Mouse (Mus musculus): ENCODE measurements around the gene Supt16. TPM values are rescaled to one million over a fixed set of nuclear protein-coding genes. Genes with fewer than 3 reads are reported as not detected.
A peak's percentile ranks its signal among the peaks of the same experiment; 100 is the strongest.

Gene Supt16
- polyA plus RNA-seq, 1 experiment = 9.0 TPM

GRCm38 (mm10) chr14:52198141-52198540 is 925 bp upstream of the Supt16 start:
- Histone ChIP-seq H3K4me1 (peaks cover 35% of the 10 kb centered on the region), H3K4me3 (replicated peaks) (peak overlapping the region; percentile 92), H3K9me3 (no peaks in the 10 kb centered on the region), H3K36me3 (replicated peaks; ENCODE audit: low read length) (peaks cover 53% of the 10 kb centered on the region), H3K27me3 (replicated peaks) (no peaks in the 10 kb centered on the region)
- TF ChIP-seq FLI1 (IDR thresholded peaks at IDR 0.05; ENCODE audit: low read length) (no peak), GATA1 (IDR thresholded peaks at IDR 0.05; ENCODE audit: borderline replicate concordance, low read length) (no peak)

DNA sequence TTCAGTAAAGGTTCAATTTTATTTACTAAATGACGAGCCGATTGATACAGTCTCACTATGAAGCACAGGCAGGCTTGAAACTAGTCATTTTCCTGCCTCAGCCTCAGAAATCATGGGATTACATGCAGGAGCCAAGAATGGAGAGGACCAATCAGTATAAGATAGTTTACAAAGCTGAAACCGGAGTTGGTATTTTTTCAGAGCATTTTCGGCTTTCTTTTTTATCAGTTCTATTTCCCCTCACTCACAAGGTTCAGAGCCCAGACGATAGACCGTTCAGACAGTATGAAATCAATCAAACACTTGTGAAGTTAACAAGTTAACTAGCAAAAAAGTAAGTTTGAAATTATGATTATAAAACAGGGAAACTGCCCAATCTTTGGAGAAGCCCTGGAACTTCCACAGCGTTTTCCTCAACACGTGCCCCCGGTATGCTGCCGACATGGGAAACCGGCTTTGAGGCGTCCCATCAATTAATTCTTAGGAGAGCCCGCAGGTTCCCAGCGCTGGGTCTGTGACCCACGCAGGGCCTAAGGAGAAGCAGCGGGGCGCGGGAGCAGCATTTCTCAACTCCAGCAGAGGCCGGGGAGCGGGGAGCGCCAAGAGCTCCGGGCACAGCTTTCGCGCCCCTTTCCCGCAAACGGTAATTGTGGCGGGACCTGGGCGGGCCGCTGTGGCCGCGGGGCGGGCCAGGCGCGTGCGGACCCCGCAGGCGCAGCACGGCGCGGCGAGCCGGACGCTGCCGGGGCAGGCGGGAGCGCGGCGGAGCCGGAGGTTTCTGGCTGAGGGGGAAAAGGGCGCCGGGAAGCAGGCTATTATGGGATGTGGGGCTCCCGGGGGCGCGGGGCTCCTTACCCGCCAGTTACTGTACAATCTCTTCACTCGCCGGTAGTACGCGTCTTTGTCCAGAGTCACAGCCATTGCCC is 723 bp downstream of the Supt16 start:
- Histone ChIP-seq H3K4me3 (replicated peaks) (peak overlapping the region; percentile 92), H3K9me3 (no peaks in the 10 kb centered on the region), H3K36me3 (replicated peaks; ENCODE audit: low read length) (peaks cover 43% of the 10 kb centered on the region), H3K4me1 (peaks cover 51% of the 10 kb centered on the region), H3K27me3 (replicated peaks) (no peaks in the 10 kb centered on the region)
- TF ChIP-seq FLI1 (IDR thresholded peaks at IDR 0.05; ENCODE audit: low read length) (no peak), GATA1 (IDR thresholded peaks at IDR 0.05; ENCODE audit: borderline replicate concordance, low read length) (no peak)

GRCm38 (mm10) chr14:52195691-52196090 is 1.5 kb downstream of the Supt16 start:
- no peak for TF ChIP-seq GATA1 (IDR thresholded peaks at IDR 0.05; ENCODE audit: borderline replicate concordance, low read length)
- TF ChIP-seq FLI1 (IDR thresholded peaks at IDR 0.05; ENCODE audit: low read length) = no peak
- peaks cover 35% of the 10 kb centered on the region for H3K36me3 ChIP-seq (replicated peaks; ENCODE audit: low read length)
- peaks cover 59% of the 10 kb centered on the region for H3K4me1 ChIP-seq
- H3K9me3 ChIP-seq = no peaks in the 10 kb centered on the region
- H3K27me3 ChIP-seq (replicated peaks) = no peaks in the 10 kb centered on the region
- peak overlapping the region; percentile 92 for H3K4me3 ChIP-seq (replicated peaks)

DNA sequence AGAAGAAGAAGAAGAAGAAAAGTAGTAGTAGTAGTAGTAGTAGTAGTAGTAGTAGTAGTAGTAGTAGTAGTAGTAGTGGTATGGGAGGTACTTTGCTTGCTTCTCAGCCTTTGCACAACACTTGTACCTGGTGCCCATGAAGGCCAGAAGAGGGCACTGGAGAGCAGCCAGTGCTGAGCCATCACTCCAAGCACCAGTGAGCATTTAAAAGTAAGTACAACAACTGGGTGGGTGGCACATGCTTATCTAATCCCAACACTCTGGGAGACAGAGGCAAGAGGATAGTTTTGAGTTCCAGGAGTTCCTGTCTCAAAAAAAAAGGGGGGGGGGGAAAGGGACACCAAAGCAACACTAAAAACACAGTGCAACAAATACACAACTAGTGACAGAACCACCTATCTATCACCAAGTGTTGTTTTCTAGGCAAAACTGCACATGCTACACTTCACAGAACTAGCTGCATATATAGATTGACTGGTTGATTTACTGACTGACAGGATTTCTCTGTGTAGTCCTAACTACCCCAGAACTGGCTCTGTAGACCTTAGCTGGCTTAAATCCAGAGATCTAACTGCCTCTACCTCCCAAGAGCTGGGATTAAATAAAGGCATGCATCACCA is 6.4 kb downstream of the Supt16 start:
- Histone ChIP-seq H3K36me3 (replicated peaks; ENCODE audit: low read length) (peaks cover 12% of the 10 kb centered on the region), H3K4me3 (replicated peaks) (peak overlapping the region; percentile 53), H3K4me1 (peaks cover 60% of the 10 kb centered on the region)

GRCm38 (mm10) chr14:52189519-52189918 is 7.7 kb downstream of the Supt16 start:
- no peaks in the 10 kb centered on the region for H3K27me3 ChIP-seq (replicated peaks)
- H3K4me3 ChIP-seq (replicated peaks) = no peak overlapping the region
- H3K9me3 ChIP-seq = no peaks in the 10 kb centered on the region
- peaks cover 51% of the 10 kb centered on the region for H3K4me1 ChIP-seq
- H3K36me3 ChIP-seq (replicated peaks; ENCODE audit: low read length) = peaks cover 16% of the 10 kb centered on the region
- TF ChIP-seq GATA1 (IDR thresholded peaks at IDR 0.05; ENCODE audit: borderline replicate concordance, low read length) = no peak
- TF ChIP-seq FLI1 (IDR thresholded peaks at IDR 0.05; ENCODE audit: low read length) = no peak

More for the DNA sequence above, 6.4 kb downstream of the Supt16 start:
- Histone ChIP-seq H3K9me3 (no peaks in the 10 kb centered on the region), H3K27me3 (replicated peaks) (no peaks in the 10 kb centered on the region)
- no peak for TF ChIP-seq GATA1 (IDR thresholded peaks at IDR 0.05; ENCODE audit: borderline replicate concordance, low read length)
- no peak for TF ChIP-seq FLI1 (IDR thresholded peaks at IDR 0.05; ENCODE audit: low read length)

GRCm38 (mm10) chr14:52188788-52189187 is 8.4 kb downstream of the Supt16 start:
- H3K4me3 ChIP-seq (replicated peaks) = no peak overlapping the region
- no peaks in the 10 kb centered on the region for H3K9me3 ChIP-seq
- H3K36me3 ChIP-seq (replicated peaks; ENCODE audit: low read length) = peaks cover 21% of the 10 kb centered on the region
- TF ChIP-seq FLI1 (IDR thresholded peaks at IDR 0.05; ENCODE audit: low read length) (no peak), GATA1 (IDR thresholded peaks at IDR 0.05; ENCODE audit: borderline replicate concordance, low read length) (no peak)
- peaks cover 44% of the 10 kb centered on the region for H3K4me1 ChIP-seq
- no peaks in the 10 kb centered on the region for H3K27me3 ChIP-seq (replicated peaks)

DNA sequence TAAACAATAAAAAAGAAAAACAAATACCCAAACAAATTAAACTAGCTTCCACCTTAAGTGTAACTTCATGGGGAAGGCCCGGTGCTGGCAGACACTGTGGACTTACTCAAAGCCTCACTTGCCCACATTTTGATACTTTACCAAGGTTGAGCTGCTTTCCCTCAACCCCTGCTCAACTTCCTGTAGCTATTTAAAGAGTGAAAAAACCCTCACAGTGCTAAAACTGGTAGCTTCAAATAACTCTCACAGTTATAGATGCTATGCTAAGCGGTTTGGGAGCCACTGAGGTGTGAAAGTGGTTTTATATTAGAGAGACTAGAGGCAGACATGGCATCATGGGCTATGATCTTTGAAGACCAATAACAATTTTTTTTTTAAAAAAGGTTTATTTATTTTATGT is 30.6 kb downstream of the Supt16 start:
- H3K4me3 ChIP-seq (replicated peaks) = no peak overlapping the region
- H3K4me1 ChIP-seq = peaks cover 5% of the 10 kb centered on the region; the same call in 1 of the 2 replicates
- H3K9me3 ChIP-seq = no peaks in the 10 kb centered on the region
- TF ChIP-seq GATA1 (IDR thresholded peaks at IDR 0.05; ENCODE audit: borderline replicate concordance, low read length) (no peak), FLI1 (IDR thresholded peaks at IDR 0.05; ENCODE audit: low read length) (no peak)
- H3K36me3 ChIP-seq (replicated peaks; ENCODE audit: low read length) = peaks cover 79% of the 10 kb centered on the region
- no peaks in the 10 kb centered on the region for H3K27me3 ChIP-seq (replicated peaks)

- TF ChIP-seq GATA1 (IDR thresholded peaks at IDR 0.05; ENCODE audit: borderline replicate concordance, low read length) (no peak), FLI1 (IDR thresholded peaks at IDR 0.05; ENCODE audit: low read length) (no peak)
- no peak overlapping the region for H3K4me3 ChIP-seq (replicated peaks)
- H3K27me3 ChIP-seq (replicated peaks) = no peaks in the 10 kb centered on the region
- peaks cover 16% of the 10 kb centered on the region for H3K4me1 ChIP-seq
- H3K36me3 ChIP-seq (replicated peaks; ENCODE audit: low read length) = peaks cover 74% of the 10 kb centered on the region
- H3K9me3 ChIP-seq = no peaks in the 10 kb centered on the region
Measured at GRCm38 (mm10) chr14:52160911-52161310, 36.3 kb downstream of the Supt16 start.

DNA sequence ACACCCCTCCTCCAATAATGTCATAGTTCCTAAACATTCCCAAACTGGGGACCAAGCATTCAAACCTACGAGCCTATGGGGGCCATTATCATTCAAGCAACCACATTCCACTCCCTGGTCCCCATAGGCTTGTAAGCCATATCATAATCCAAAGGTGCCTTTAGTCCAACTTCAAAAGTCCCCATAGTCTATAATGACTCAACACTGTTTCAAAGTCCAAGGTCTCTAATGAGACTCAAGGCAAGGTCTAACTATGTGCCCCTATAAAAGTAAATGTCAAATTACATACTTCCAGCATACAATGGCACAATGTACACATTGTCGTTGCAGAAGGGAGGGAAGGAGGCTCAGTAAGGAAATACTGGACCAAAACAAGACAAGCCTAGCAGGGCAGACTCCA is 42.2 kb downstream of the Supt16 start:
- Histone ChIP-seq H3K4me3 (replicated peaks) (no peak overlapping the region), H3K36me3 (replicated peaks; ENCODE audit: low read length) (peaks cover 17% of the 10 kb centered on the region), H3K4me1 (peaks cover 19% of the 10 kb centered on the region), H3K27me3 (replicated peaks) (peaks cover 3% of the 10 kb centered on the region), H3K9me3 (no peaks in the 10 kb centered on the region)
- TF ChIP-seq GATA1 (IDR thresholded peaks at IDR 0.05; ENCODE audit: borderline replicate concordance, low read length) = no peak
- no peak for TF ChIP-seq FLI1 (IDR thresholded peaks at IDR 0.05; ENCODE audit: low read length)

DNA sequence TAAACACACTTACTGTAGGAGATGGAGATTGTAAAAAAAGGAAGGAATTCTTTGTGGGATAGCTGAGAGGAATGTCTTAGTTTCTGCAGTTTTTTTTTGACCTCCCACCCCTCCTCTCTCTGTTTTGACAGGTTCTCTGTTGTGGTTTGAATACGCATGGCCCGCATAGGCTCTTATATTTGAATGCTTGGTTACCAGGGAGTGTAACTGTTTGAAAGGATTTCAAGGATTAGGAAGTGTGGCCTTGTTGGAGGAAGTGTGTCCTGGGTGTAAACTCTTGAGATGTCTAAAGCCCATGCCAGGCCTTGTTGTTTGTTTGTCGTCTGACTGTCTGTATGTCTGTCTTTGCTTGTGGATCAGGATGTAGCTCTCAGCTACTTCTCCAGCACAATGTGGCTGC is 44.6 kb downstream of the Supt16 start:
- H3K27me3 ChIP-seq (replicated peaks) = peaks cover 4% of the 10 kb centered on the region
- peaks cover 10% of the 10 kb centered on the region for H3K4me1 ChIP-seq
- no peak overlapping the region for H3K4me3 ChIP-seq (replicated peaks)
- no peaks in the 10 kb centered on the region for H3K9me3 ChIP-seq
- H3K36me3 ChIP-seq (replicated peaks; ENCODE audit: low read length) = peaks cover under 1% of the 10 kb centered on the region
- TF ChIP-seq GATA1 (IDR thresholded peaks at IDR 0.05; ENCODE audit: borderline replicate concordance, low read length) (no peak), FLI1 (IDR thresholded peaks at IDR 0.05; ENCODE audit: low read length) (no peak)
